Comparison of ENCODE assay signal across 8 mouse cellular contexts in genomic region chr6:119396309-119396634, GRCm38 (mm10). TPM values are rescaled to one million over a fixed set of nuclear protein-coding genes. Genes with fewer than 3 reads are reported as not detected.
A peak's percentile ranks its signal among the peaks of the same experiment; 100 is the strongest.
DNase-seq lines count a peak whose midpoint lies in the region; ATAC-seq and TF ChIP-seq lines count a peak whose summit lies in the region.

No protein-coding gene starts in this region.

- no peak overlapping the region for H3K27ac ChIP-seq in hindbrain, embryonic 14.5 days

- CTCF ChIA-PET in Patski (lab: Charles Lee), result interaction anchor here (1.0 to 1.4 kb wide), 2 partner anchors 12 to 48 kb away, joined by 3 read pairs; no protein-coding TSS in a partner anchor

- H3K4me2 ChIP-seq in hindbrain, embryonic 14.5 days (replicated peaks), result no peak overlapping the region

- peaks cover 11% of the 10 kb centered on the region for H3K27me3 ChIP-seq in Patski
- H3K27me3 ChIP-seq in hindbrain, embryonic 14.5 days (ENCODE audit: control insufficient read depth, insufficient read depth, low read length), result no peaks in the 10 kb centered on the region

- H3K36me3 ChIP-seq in hindbrain, embryonic 14.5 days (replicated peaks; ENCODE audit: control insufficient read depth, insufficient read depth), result no peaks in the 10 kb centered on the region

- DNase-seq in 416B (ENCODE audit: low read depth) (peak; percentile 98), Patski (ENCODE audit: low read depth, low spot score) (peak; percentile 59)
- DNase-seq in gastrocnemius, postnatal 25 days, result peak; percentile 76
- DNase-seq in kidney, postnatal 36 days, result peak; percentile 70 to 73
- DNase-seq in thymus, postnatal 25 days, result peak; percentile 69
- no peak for DNase-seq in retina, embryonic 14.5 days (ENCODE audit: low spot score)
- DNase-seq in hindbrain, embryonic 14.5 days (ENCODE audit: low spot score), result no peak

- 84% methylated on average over 5 of the region's 5 CpGs for WGBS in hindbrain, embryonic 14.5 days

- in situ Hi-C loops in Patski (cut with MboI; ENCODE audit: low pct_unique_long_range_greater_than_20kb), result no loop called here

- H3K4me3 ChIP-seq in hindbrain, embryonic 14.5 days (replicated peaks; ENCODE audit: low read length), result no peak overlapping the region

- no peaks in the 10 kb centered on the region for H3K9me3 ChIP-seq in hindbrain, embryonic 14.5 days (ENCODE audit: control insufficient read depth, low read length)

- H3K4me1 ChIP-seq in hindbrain, embryonic 14.5 days (replicated peaks; ENCODE audit: control insufficient read depth, insufficient read depth, low read length), result no peaks in the 10 kb centered on the region

- H3K9ac ChIP-seq in hindbrain, embryonic 14.5 days, result no peak overlapping the region

- no peak for TF ChIP-seq CTCF in Patski (IDR thresholded peaks at IDR 0.05)

- ATAC-seq in Patski, result peak; percentile 60
- ATAC-seq in megakaryocyte-erythroid progenitor cell, adult 5-6 weeks (replicated peaks; ENCODE audit: low FRiP score, low TSS enrichment, poor library complexity, severe bottlenecking), result peak; percentile 83
- no peak for ATAC-seq in hindbrain, embryonic 14.5 days (ENCODE audit: low FRiP score)

- POLR2A ChIA-PET in Patski (lab: Charles Lee), result no interaction called here

RNA-seq across cellular contexts. Expression of gene Adipor2, which starts 21.2 kb away (rescaled TPM):
- polyA plus RNA-seq in Patski (2021), result 50.0 TPM
- total RNA-seq in gastrocnemius, postnatal 25 days (2021), result 10 to 100 TPM; 68.2 to 84.8 TPM
- 34.1 and 37.1 TPM in 2 replicates for total RNA-seq in megakaryocyte-erythroid progenitor cell, adult 5-6 weeks (2014; fragmentation: Nextera tagmentation)
- 65.9 and 73.1 TPM in 2 replicates for total RNA-seq in megakaryocyte-erythroid progenitor cell, adult 5-6 weeks (2017)
- polyA plus RNA-seq in hindbrain, embryonic 14.5 days (2014; fragmentation: Nextera tagmentation; extraction: Ambion mirVana), result 27.3 and 27.8 TPM in 2 replicates

Comparison
In these comparisons a context has a peak if more than half of its experiments do, and no peak if none do; other contexts are left out.
1. DNase-seq: peak in 416B (single experiment), Patski (single experiment), gastrocnemius, postnatal 25 days (single experiment), kidney, postnatal 36 days (2 of 2) and thymus, postnatal 25 days (single experiment); none in retina, embryonic 14.5 days (single experiment) and hindbrain, embryonic 14.5 days (single experiment).